Mouse (Mus musculus) lung, postnatal 0 days (tissue): ENCODE measurements around the gene Ntn5. TPM values are rescaled to one million over a fixed set of nuclear protein-coding genes. Genes with fewer than 3 reads are reported as not detected.

Experiments
- ATAC-seq: fragments of 200-750 bp; cut with Nextera tagmentation; 2 replicates; pipeline ENCODE4 v1.8.0; 2017; ENCODE audit warnings: moderate library complexity
- DNase-seq: peaks from one replicate; pipeline ENCODE4 v3.0.0-alpha.2; 2016; ENCODE audit warnings: low spot score
- H3K27ac ChIP-seq: fragments of 300-500 bp; sonication (generic); 2 replicates; pipeline ENCODE4 v1.5.1; 2014; ENCODE audit warnings: antibody characterized with exemption, mild to moderate bottlenecking, low read length, mixed read lengths
- H3K27me3 ChIP-seq: fragments of 300-500 bp; sonication (generic); replicated peaks from 2 replicates; pipeline ENCODE4 v1.6.1; 2014; ENCODE audit warnings: low read length, mixed read lengths; ENCODE audit not compliant: insufficient read depth
- H3K36me3 ChIP-seq: fragments of 300-500 bp; sonication (generic); 2 replicates; pipeline ENCODE4 v1.6.1; 2014; ENCODE audit warnings: low read length, mixed read lengths; ENCODE audit not compliant: insufficient read depth
- H3K4me1 ChIP-seq: fragments of 300-500 bp; sonication (generic); 2 replicates; pipeline ENCODE4 v1.6.1; 2014; ENCODE audit warnings: antibody characterized with exemption, low read depth, low read length, mixed read lengths; ENCODE audit not compliant: insufficient read depth
- H3K4me2 ChIP-seq: fragments of 300-500 bp; sonication (generic); replicated peaks from 2 replicates; pipeline ENCODE4 v1.6.1; 2014; ENCODE audit warnings: low read depth, mild to moderate bottlenecking, low read length, moderate library complexity, mixed read lengths
- H3K4me3 ChIP-seq: fragments of 300-500 bp; sonication (generic); 2 replicates; pipeline ENCODE4 v1.5.1; 2014; ENCODE audit warnings: low read depth, low read length
- H3K9ac ChIP-seq: fragments of 300-500 bp; sonication (generic); replicated peaks from 2 replicates; pipeline ENCODE4 v1.6.1; 2014; ENCODE audit warnings: low read depth, mild to moderate bottlenecking
- H3K9me3 ChIP-seq: fragments of 300-500 bp; sonication (generic); 2 replicates; pipeline ENCODE4 v1.6.1; 2016; ENCODE audit warnings: low read length, mixed read lengths
- CTCF ChIP-seq: IDR thresholded peaks from 2 replicates; pipeline ENCODE4 v1.5.1; 2016; ENCODE audit warnings: antibody characterized with exemption, mild to moderate bottlenecking
- EP300 ChIP-seq: IDR thresholded peaks from 2 replicates; pipeline ENCODE4 v1.6.1; 2016; ENCODE audit warnings: antibody characterized with exemption, mild to moderate bottlenecking, control low read depth
- WGBS: fragments of 180-500 bp; shearing (Covaris S2); extraction: QIAGEN DNeasy Blood & Tissue Kit; methylation state at CpG from one replicate; pipeline ENCODE4 v1.1.7; 2014; 5-methylcytosine and 5-hydroxymethylcytosine counted together
- polyA plus RNA-seq: library from polyadenylated mRNA; unstranded; fragments of >200 nt; fragmentation: Nextera tagmentation; extraction: Ambion mirVana; gene quantifications from 2 replicates; pipeline ENCODE4 v1.2.1, GENCODE M21; 2015

Ntn5 gene
- polyA plus RNA-seq, 1 experiment from 2014 or later = 2.4 TPM

GRCm38 (mm10) chr7:45705443-45705864 lies 21.6 kb downstream of the Ntn5 start:
- no peak for DNase-seq
- peak overlapping the region; percentile 70 for H3K27ac ChIP-seq
- 0 out of 2 replicates have a peak, but pooled peaks cover 3% of the 10 kb centered on the region for H3K36me3 ChIP-seq
- TF ChIP-seq EP300 (no peak), CTCF (peak; percentile 24; the same call in 1 of the 2 replicates)
- H3K9me3 ChIP-seq = no peaks in the 10 kb centered on the region
- H3K27me3 ChIP-seq = peaks cover 1% of the 10 kb centered on the region; the same call in 1 of the 2 replicates
- peak overlapping the region; percentile 51 for H3K4me3 ChIP-seq
- peak overlapping the region; percentile 39; the same call in 1 of the 2 replicates for H3K9ac ChIP-seq
- H3K4me1 ChIP-seq = peaks cover 36% of the 10 kb centered on the region
- peak overlapping the region; percentile 95 for H3K4me2 ChIP-seq
- WGBS = under 1% methylated on average over 21 of the region's 21 CpGs
- no peak; the same call in 1 of the 2 replicates for ATAC-seq

- H3K36me3 ChIP-seq = peaks cover 7% of the 10 kb centered on the region; the same call in 1 of the 2 replicates
- no peaks in the 10 kb centered on the region for H3K9me3 ChIP-seq
- no peaks in the 10 kb centered on the region for H3K27me3 ChIP-seq
- H3K4me2 ChIP-seq = peak overlapping the region; percentile 95
- ATAC-seq = no peak
- H3K4me1 ChIP-seq = peaks cover 33% of the 10 kb centered on the region
- DNase-seq = peak; percentile 70
- TF ChIP-seq CTCF (no peak), EP300 (no peak)
- peak overlapping the region; percentile 51 for H3K4me3 ChIP-seq
- 7% methylated on average over 7 of the region's 7 CpGs for WGBS
- H3K9ac ChIP-seq = peak overlapping the region; percentile 70
- H3K27ac ChIP-seq = peak overlapping the region; percentile 85
Measured at GRCm38 (mm10) chr7:45705873-45706281, 22.1 kb downstream of the Ntn5 start.

- TF ChIP-seq CTCF = peak; percentile 13; the same call in 1 of the 2 replicates
- TF ChIP-seq EP300 = no peak
- peaks cover 8% of the 10 kb centered on the region for H3K36me3 ChIP-seq
- H3K4me2 ChIP-seq = peak overlapping the region; percentile 95
- H3K4me1 ChIP-seq = peaks cover 33% of the 10 kb centered on the region
- under 1% methylated on average over 37 of the region's 45 CpGs for WGBS
- no peaks in the 10 kb centered on the region for H3K27me3 ChIP-seq
- H3K27ac ChIP-seq = peak overlapping the region; percentile 85
- no peaks in the 10 kb centered on the region for H3K9me3 ChIP-seq
- peak; percentile 87 for DNase-seq
- H3K9ac ChIP-seq = peak overlapping the region; percentile 70
- peak; percentile 14 for ATAC-seq
- H3K4me3 ChIP-seq = peak overlapping the region; percentile 51
Measured at GRCm38 (mm10) chr7:45706721-45707241, 23.0 kb downstream of the Ntn5 start.

GRCm38 (mm10) chr7:45707375-45707967 lies 23.6 kb downstream of the Ntn5 start:
- peak overlapping the region; percentile 42; the same call in 1 of the 2 replicates for H3K9ac ChIP-seq
- no peaks in the 10 kb centered on the region for H3K9me3 ChIP-seq
- TF ChIP-seq CTCF (no peak), EP300 (no peak; the same call in 1 of the 2 replicates)
- DNase-seq = peak; percentile 97
- peaks cover 8% of the 10 kb centered on the region for H3K36me3 ChIP-seq
- peaks cover 33% of the 10 kb centered on the region for H3K4me1 ChIP-seq
- peak overlapping the region; percentile 85 for H3K27ac ChIP-seq
- H3K4me2 ChIP-seq = peak overlapping the region; percentile 95
- peak overlapping the region; percentile 51 for H3K4me3 ChIP-seq
- peak; percentile 60 for ATAC-seq
- WGBS = under 1% methylated on average over 27 of the region's 27 CpGs
- H3K27me3 ChIP-seq = no peaks in the 10 kb centered on the region

- 28% methylated on average over 13 of the region's 13 CpGs for WGBS
- no peak for ATAC-seq
- TF ChIP-seq CTCF (no peak), EP300 (no peak)
- Histone ChIP-seq H3K27me3 (no peaks in the 10 kb centered on the region), H3K9me3 (no peaks in the 10 kb centered on the region), H3K4me3 (no peak overlapping the region), H3K9ac (no peak overlapping the region), H3K4me1 (peaks cover 33% of the 10 kb centered on the region), H3K4me2 (peak overlapping the region; percentile 95), H3K36me3 (peaks cover 15% of the 10 kb centered on the region), H3K27ac (peak overlapping the region; percentile 85; the same call in 1 of the 2 replicates)
- peak; percentile 34 for DNase-seq
Measured at GRCm38 (mm10) chr7:45708221-45708761, 24.5 kb downstream of the Ntn5 start.

- Histone ChIP-seq H3K4me3 (no peak overlapping the region), H3K4me2 (no peak overlapping the region), H3K27ac (no peak overlapping the region), H3K9ac (no peak overlapping the region), H3K36me3 (peaks cover 17% of the 10 kb centered on the region), H3K4me1 (peaks cover 28% of the 10 kb centered on the region), H3K27me3 (no peaks in the 10 kb centered on the region), H3K9me3 (no peaks in the 10 kb centered on the region)
- 29% methylated on average over 6 of the region's 6 CpGs for WGBS
- no peak for DNase-seq
- ATAC-seq = no peak
- TF ChIP-seq EP300 = no peak
- TF ChIP-seq CTCF = no peak
Measured at GRCm38 (mm10) chr7:45709036-45709435, 25.2 kb downstream of the Ntn5 start.
